Mouse (Mus musculus): ENCODE results near the gene Elf2. TPM values are rescaled to one million over a fixed set of nuclear protein-coding genes. Genes with fewer than 3 reads are reported as not detected.
"Not testable (repeated sequence)": the region's sequence is repeated elsewhere in the genome, so short reads cannot be mapped to it uniquely, and the experiment has no call there.

The Elf2 gene
- polyA plus RNA-seq, 1 experiment, result 54.0 TPM

DNA sequence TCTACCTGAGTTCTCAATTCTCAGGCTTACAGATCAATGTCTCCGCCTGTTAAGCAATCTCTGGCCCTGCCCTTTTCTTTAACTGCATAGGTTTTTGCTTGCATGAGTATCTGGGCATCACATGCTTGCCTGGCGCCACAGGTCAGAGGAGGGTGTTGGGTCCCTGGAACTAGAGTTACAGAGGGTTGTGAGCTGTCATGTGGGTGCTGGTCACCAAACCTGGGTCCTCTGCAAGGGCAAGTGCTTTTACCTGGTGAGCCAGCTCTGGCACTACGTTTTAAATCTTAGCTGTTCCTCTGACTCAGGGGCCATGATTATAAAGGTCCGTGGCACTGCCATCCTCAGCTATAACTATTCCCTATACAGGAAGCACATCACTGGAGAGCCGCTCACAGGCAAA lies 19.3 kb downstream of the Elf2 start:
- Histone ChIP-seq H3K4me3 (ENCODE audit: insufficient read depth, low read length) (no peak overlapping the region), H3K27ac (ENCODE audit: insufficient read depth, low read depth, low read length) (no peak overlapping the region), H3K4me1 (ENCODE audit: control insufficient read depth, insufficient read depth, low read length) (0 out of 2 replicates have a peak, but pooled peaks cover under 1% of the 10 kb centered on the region)
- TF ChIP-seq POLR2A (IDR thresholded peaks at IDR 0.05; ENCODE audit: borderline replicate concordance, low read depth, low read length), result no peak
- no peak for TF ChIP-seq CTCF (IDR thresholded peaks at IDR 0.05; ENCODE audit: low read depth, low read length)

DNA sequence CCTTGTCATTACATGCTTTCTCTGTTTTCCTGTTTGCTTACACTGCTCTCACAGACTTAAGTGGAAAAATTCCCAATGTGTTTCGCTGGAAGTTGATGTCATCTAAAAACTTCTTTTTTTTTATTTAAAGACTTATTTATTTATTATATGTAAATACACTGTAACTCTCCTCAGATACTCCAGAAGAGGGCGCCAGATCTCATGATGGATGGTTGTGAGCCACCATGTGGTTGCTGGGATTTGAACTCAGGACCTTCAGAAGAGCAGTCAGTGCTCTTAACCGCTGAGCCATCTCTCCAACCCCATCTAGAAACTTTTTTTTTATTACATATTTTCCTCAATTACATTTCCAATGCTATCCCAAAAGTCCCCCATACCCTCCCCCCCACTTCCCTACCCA lies 22.4 kb downstream of the Elf2 start:
- H3K4me3 ChIP-seq (ENCODE audit: insufficient read depth, low read length); H3K27ac ChIP-seq (ENCODE audit: insufficient read depth, low read depth, low read length); H3K4me1 ChIP-seq (ENCODE audit: control insufficient read depth, insufficient read depth, low read length): not testable (repeated sequence)

DNA sequence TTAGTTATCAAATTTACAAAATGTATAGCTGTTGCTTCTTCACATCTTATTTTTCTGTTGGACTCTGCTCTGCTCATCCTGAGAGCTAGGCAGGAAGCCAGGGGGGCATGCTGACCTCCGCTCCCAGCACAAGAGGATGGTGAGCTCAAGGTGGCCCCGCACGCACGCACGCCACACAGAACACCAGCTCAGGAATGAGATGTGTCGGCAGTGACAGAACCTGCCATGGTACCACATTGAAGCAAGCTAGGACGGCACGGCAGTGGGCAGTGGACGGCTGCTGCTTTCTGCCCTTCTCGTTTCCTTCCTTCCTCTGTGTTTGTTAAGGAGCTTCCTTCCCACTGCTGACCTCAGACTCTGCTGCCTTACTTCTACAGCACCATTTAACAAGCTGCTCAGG lies 23.6 kb downstream of the Elf2 start:
- TF ChIP-seq CTCF (IDR thresholded peaks at IDR 0.05; ENCODE audit: low read depth, low read length) (no peak), POLR2A (IDR thresholded peaks at IDR 0.05; ENCODE audit: borderline replicate concordance, low read depth, low read length) (no peak)
- Histone ChIP-seq H3K27ac (ENCODE audit: insufficient read depth, low read depth, low read length) (no peak overlapping the region), H3K4me3 (ENCODE audit: insufficient read depth, low read length) (no peak overlapping the region), H3K4me1 (ENCODE audit: control insufficient read depth, insufficient read depth, low read length) (no peaks in the 10 kb centered on the region)

DNA sequence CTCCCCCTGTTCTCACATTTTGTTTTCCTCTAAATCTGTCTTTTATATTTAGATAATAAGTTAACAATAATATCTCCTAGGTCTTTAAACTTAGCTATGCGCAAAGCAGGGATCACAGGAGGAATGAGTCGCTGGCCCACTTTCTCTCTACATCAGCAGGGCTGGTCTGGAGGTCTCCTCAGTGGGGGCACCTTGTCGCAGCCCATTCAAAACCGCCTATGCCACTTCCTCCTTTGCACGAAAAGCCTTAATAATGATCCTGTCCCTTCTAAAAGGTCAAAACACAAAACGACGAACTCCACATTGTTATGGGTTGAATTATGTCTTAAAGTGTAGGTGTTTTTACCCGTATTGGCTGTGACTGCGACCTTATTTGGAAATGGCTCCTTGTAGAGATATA lies 28.8 kb downstream of the Elf2 start:
- Histone ChIP-seq H3K4me3 (ENCODE audit: insufficient read depth, low read length) (no peak overlapping the region), H3K4me1 (ENCODE audit: control insufficient read depth, insufficient read depth, low read length) (0 out of 2 replicates have a peak, but pooled peaks cover under 1% of the 10 kb centered on the region), H3K27ac (ENCODE audit: insufficient read depth, low read depth, low read length) (no peak overlapping the region)
- TF ChIP-seq POLR2A (IDR thresholded peaks at IDR 0.05; ENCODE audit: borderline replicate concordance, low read depth, low read length) (no peak), CTCF (IDR thresholded peaks at IDR 0.05; ENCODE audit: low read depth, low read length) (no peak)

DNA sequence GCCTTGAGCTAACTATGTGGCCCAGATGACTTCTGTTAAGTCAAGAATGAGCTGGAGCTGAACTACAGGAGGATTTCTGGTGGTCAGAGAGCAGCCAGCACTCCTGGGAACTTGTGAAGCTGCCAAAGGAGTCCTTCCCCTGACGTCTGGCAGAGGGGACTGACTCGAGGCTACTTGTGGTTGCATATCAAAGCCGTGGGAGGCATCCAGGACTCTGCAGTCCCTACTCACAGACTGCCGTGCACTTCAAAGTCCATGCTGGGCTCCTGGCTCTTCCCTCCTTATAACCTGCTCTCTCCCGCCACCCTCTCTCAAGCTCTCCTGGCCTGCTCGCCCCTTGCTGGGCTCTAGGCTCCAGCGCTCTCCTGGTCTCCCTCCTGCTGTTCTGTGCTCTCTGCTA lies 30.4 kb downstream of the Elf2 start:
- TF ChIP-seq POLR2A (IDR thresholded peaks at IDR 0.05; ENCODE audit: borderline replicate concordance, low read depth, low read length) (no peak), CTCF (IDR thresholded peaks at IDR 0.05; ENCODE audit: low read depth, low read length) (no peak)
- 0 out of 2 replicates have a peak, but pooled peaks cover 2% of the 10 kb centered on the region for H3K4me1 ChIP-seq (ENCODE audit: control insufficient read depth, insufficient read depth, low read length)

DNA sequence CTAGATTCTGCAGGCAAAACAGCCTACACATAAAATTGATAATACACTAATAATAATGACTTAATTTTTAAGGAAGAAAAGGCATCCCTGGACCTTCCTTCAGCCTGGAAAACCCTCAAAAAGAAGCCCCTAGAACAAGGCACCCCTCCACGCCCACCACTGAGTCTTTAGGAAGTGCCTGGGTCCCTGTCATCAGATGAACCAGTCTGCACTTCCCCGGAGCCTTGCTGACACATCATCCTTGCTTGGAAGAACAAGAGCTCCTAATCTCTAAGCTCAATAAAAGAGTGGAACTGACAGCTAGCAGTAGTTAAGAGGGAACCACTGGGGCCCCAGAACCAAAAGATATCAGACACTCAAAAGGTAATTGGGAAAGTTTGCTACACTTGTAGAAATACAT lies 33.8 kb downstream of the Elf2 start:
- 0 out of 2 replicates have a peak, but pooled peaks cover 2% of the 10 kb centered on the region for H3K4me1 ChIP-seq (ENCODE audit: control insufficient read depth, insufficient read depth, low read length)
- no peak for TF ChIP-seq CTCF (IDR thresholded peaks at IDR 0.05; ENCODE audit: low read depth, low read length)
- TF ChIP-seq POLR2A (IDR thresholded peaks at IDR 0.05; ENCODE audit: borderline replicate concordance, low read depth, low read length), result no peak
- H3K27ac ChIP-seq (ENCODE audit: insufficient read depth, low read depth, low read length), result no peak overlapping the region
- no peak overlapping the region for H3K4me3 ChIP-seq (ENCODE audit: insufficient read depth, low read length)

More for the DNA sequence above, 30.4 kb downstream of the Elf2 start:
- H3K27ac ChIP-seq (ENCODE audit: insufficient read depth, low read depth, low read length), result no peak overlapping the region
- no peak overlapping the region for H3K4me3 ChIP-seq (ENCODE audit: insufficient read depth, low read length)

DNA sequence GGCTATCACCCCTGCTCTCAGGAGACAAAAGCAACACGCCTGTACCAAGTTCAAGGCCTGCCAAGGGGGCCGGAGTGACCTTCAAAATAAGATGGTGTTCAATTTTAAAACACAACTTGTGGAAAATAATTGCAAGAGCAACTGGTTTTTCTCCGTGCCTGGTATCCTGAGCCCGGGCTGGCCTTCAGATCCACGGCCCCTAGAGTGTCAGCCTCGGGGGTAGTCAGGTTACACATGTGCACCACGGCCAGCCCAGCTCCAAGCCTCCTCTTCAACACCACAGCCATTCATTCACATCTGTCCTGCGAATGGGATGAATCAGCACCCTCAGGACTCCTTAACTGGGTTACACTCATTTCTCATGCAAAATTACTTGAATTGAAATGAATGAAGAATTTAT lies 34.5 kb downstream of the Elf2 start:
- TF ChIP-seq CTCF (IDR thresholded peaks at IDR 0.05; ENCODE audit: low read depth, low read length) (no peak), POLR2A (IDR thresholded peaks at IDR 0.05; ENCODE audit: borderline replicate concordance, low read depth, low read length) (no peak)
- Histone ChIP-seq H3K27ac (ENCODE audit: insufficient read depth, low read depth, low read length) (no peak overlapping the region), H3K4me3 (ENCODE audit: insufficient read depth, low read length) (no peak overlapping the region), H3K4me1 (ENCODE audit: control insufficient read depth, insufficient read depth, low read length) (0 out of 2 replicates have a peak, but pooled peaks cover 2% of the 10 kb centered on the region)

DNA sequence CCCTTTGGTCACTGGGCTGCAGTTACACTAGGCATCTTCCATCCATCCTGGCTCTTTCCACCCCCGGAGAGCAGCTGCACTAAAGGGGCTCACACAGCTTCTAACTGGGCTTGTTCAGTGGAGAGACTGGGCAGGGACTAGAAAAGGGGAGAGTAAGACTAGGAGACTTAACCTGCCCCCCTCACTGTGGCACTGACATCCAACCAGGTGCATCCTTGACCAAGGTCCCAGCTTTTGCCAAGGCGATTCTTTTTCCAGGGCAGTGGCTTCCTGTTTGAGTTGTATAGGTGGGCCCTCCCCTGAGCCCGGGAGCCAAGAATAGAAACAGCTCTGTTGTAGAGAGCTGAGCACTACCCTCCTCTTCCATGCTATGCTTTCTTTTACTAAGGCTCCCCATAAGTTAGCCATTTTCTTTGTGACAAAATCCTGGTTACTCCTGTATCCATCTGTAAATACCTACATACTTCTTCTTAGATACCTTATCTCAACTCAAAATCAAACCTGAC lies 37.4 kb downstream of the Elf2 start:
- TF ChIP-seq POLR2A (IDR thresholded peaks at IDR 0.05; ENCODE audit: borderline replicate concordance, low read depth, low read length) (no peak), CTCF (IDR thresholded peaks at IDR 0.05; ENCODE audit: low read depth, low read length) (no peak)

DNA sequence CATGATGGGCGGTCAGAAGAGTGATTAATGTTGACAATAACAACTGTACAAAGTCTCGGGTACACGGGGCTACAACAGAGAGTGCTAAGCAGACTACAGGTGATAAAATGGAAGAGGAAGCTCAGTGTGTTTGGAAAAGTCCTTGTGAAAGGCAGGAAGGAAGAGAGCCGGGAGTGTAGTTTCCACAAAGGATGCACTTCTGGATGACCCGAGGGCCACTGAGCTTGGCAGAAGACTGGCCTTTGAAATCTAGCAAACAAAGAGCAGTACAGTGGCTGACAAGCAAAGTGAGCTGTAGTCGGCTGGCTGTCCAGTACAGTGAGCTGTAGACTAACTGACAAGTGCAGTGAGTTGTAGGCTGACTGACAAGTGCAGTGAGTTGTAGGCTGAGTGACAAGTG lies 38.9 kb downstream of the Elf2 start:
- TF ChIP-seq POLR2A (IDR thresholded peaks at IDR 0.05; ENCODE audit: borderline replicate concordance, low read depth, low read length) (no peak), CTCF (IDR thresholded peaks at IDR 0.05; ENCODE audit: low read depth, low read length) (no peak)
- H3K4me3 ChIP-seq (ENCODE audit: insufficient read depth, low read length), result no peak overlapping the region
- H3K27ac ChIP-seq (ENCODE audit: insufficient read depth, low read depth, low read length), result no peak overlapping the region
- 0 out of 2 replicates have a peak, but pooled peaks cover under 1% of the 10 kb centered on the region for H3K4me1 ChIP-seq (ENCODE audit: control insufficient read depth, insufficient read depth, low read length)

More for the DNA sequence above, 37.4 kb downstream of the Elf2 start:
- 0 out of 2 replicates have a peak, but pooled peaks cover 2% of the 10 kb centered on the region for H3K4me1 ChIP-seq (ENCODE audit: control insufficient read depth, insufficient read depth, low read length)
- no peak overlapping the region for H3K4me3 ChIP-seq (ENCODE audit: insufficient read depth, low read length)
- no peak overlapping the region for H3K27ac ChIP-seq (ENCODE audit: insufficient read depth, low read depth, low read length)

DNA sequence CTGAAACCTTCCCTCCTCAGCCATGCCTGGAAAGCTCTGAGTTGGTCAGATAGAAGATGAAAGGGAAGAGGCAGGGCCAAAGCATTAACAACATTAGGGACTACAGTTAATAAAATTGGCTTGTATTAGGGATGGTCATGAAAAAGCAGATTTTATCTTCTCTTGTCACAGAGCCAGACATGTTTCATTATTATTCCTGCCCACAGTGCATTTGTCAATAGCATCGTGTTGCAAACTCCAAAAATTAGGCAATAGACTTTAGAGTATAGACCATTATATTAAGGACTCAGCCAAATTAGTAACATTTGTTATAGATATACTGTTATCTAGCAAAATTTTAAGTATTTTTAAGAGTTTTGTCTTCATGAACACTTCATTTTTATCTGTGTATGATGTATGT lies 43.7 kb downstream of the Elf2 start:
- TF ChIP-seq CTCF (IDR thresholded peaks at IDR 0.05; ENCODE audit: low read depth, low read length), result no peak
- no peak for TF ChIP-seq POLR2A (IDR thresholded peaks at IDR 0.05; ENCODE audit: borderline replicate concordance, low read depth, low read length)

DNA sequence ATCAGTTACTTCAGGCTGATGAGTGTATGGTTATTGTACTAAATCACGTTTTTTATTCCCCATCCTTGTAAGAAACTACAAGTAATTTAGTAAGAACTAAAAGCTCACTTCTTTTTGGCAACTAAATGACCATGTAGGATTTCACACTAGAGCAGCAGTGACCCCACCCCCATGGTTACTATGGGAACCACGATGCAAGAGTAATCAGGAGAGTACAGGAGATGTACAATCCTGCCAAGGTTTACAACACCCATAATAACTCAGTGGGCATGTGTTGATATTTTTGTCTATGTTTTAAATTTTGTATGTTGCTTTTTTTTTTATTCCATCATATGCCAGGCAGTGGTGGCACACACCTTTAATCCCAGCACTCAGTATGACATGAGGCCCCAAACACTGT lies 45.2 kb downstream of the Elf2 start:
- H3K4me3 ChIP-seq (ENCODE audit: insufficient read depth, low read length), result no peak overlapping the region
- no peak overlapping the region for H3K27ac ChIP-seq (ENCODE audit: insufficient read depth, low read depth, low read length)
- no peaks in the 10 kb centered on the region for H3K4me1 ChIP-seq (ENCODE audit: control insufficient read depth, insufficient read depth, low read length)
- no peak for TF ChIP-seq CTCF (IDR thresholded peaks at IDR 0.05; ENCODE audit: low read depth, low read length)
- TF ChIP-seq POLR2A (IDR thresholded peaks at IDR 0.05; ENCODE audit: borderline replicate concordance, low read depth, low read length), result no peak

More for the DNA sequence above, 43.7 kb downstream of the Elf2 start:
- Histone ChIP-seq H3K4me1 (ENCODE audit: control insufficient read depth, insufficient read depth, low read length) (no peaks in the 10 kb centered on the region), H3K4me3 (ENCODE audit: insufficient read depth, low read length) (no peak overlapping the region), H3K27ac (ENCODE audit: insufficient read depth, low read depth, low read length) (no peak overlapping the region)

All from bone marrow macrophage, adult 2 months (primary cell).